Mouse (Mus musculus) hindbrain, embryonic 15.5 days (tissue): Measurements from ENCODE around the gene Tmem129. TPM values are rescaled to one million over a fixed set of nuclear protein-coding genes. Genes with fewer than 3 reads are reported as not detected.

Source experiments
- ATAC-seq: fragments of 200-750 bp; cut with Nextera tagmentation; 2 replicates; pipeline ENCODE4 v1.8.0; 2017; ENCODE audit warnings: low read depth, moderate number of reproducible peaks, moderate TSS enrichment; ENCODE audit not compliant: low FRiP score
- H3K27ac ChIP-seq: fragments of 300-500 bp; sonication (generic); replicated peaks from 2 replicates; pipeline ENCODE4 v1.5.1; 2015; ENCODE audit warnings: mild to moderate bottlenecking, inconsistent platforms
- H3K27me3 ChIP-seq: fragments of 300-500 bp; sonication (generic); 2 replicates; pipeline ENCODE4 v1.6.1; 2015; ENCODE audit warnings: control low read depth, inconsistent platforms
- H3K36me3 ChIP-seq: fragments of 300-500 bp; sonication (generic); 2 replicates; pipeline ENCODE4 v1.6.1; 2015; ENCODE audit warnings: control low read depth, inconsistent platforms
- H3K4me1 ChIP-seq: fragments of 300-500 bp; sonication (generic); replicated peaks from 2 replicates; pipeline ENCODE4 v1.6.1; 2015; ENCODE audit warnings: control low read depth, inconsistent platforms
- H3K4me2 ChIP-seq: fragments of 300-500 bp; sonication (generic); 2 replicates; pipeline ENCODE4 v1.6.1; 2015; ENCODE audit warnings: moderate library complexity, mild to moderate bottlenecking, inconsistent platforms
- H3K4me3 ChIP-seq: fragments of 300-500 bp; sonication (generic); 2 replicates; pipeline ENCODE4 v1.5.1; 2015; ENCODE audit warnings: mild to moderate bottlenecking, inconsistent platforms
- H3K9ac ChIP-seq: fragments of 300-500 bp; sonication (generic); 2 replicates; pipeline ENCODE4 v1.6.1; 2015; ENCODE audit warnings: inconsistent platforms
- H3K9me3 ChIP-seq: fragments of 300-500 bp; sonication (generic); 2 replicates; pipeline ENCODE4 v1.6.1; 2016; ENCODE audit warnings: control low read depth, inconsistent platforms
- WGBS: fragments of 180-500 bp; shearing (Covaris S2); methylation state at CpG from one replicate; pipeline ENCODE4 v1.1.7; 2015; 5-methylcytosine and 5-hydroxymethylcytosine counted together
- polyA plus RNA-seq: library from polyadenylated mRNA; unstranded; fragments of >200 nt; fragmentation: Nextera tagmentation; extraction: Ambion mirVana; gene quantifications from 2 replicates; pipeline ENCODE4 v1.2.1, GENCODE M21; 2015

The Tmem129 gene
- polyA plus RNA-seq, 1 experiment from 2014 or later, result 31.4 TPM

- H3K27ac ChIP-seq, result no peak overlapping the region
These were observed 2.9 kb downstream of the Tmem129 start for GRCm38 (mm10) chr5:33655251-33655840.

GRCm38 (mm10) chr5:33654424-33654823 is 3.8 kb downstream of the Tmem129 start:
- peaks cover 5% of the 10 kb centered on the region; the same call in 1 of the 2 replicates for H3K36me3 ChIP-seq
- H3K4me3 ChIP-seq, result no peak overlapping the region
- H3K4me1 ChIP-seq, result peaks cover 51% of the 10 kb centered on the region
- no peak for ATAC-seq
- WGBS, result 91% methylated on average over 13 of the region's 13 CpGs
- no peak overlapping the region for H3K4me2 ChIP-seq
- no peak overlapping the region for H3K27ac ChIP-seq
- no peaks in the 10 kb centered on the region for H3K9me3 ChIP-seq
- H3K9ac ChIP-seq, result no peak overlapping the region
- no peaks in the 10 kb centered on the region for H3K27me3 ChIP-seq

More at GRCm38 (mm10) chr5:33655251-33655840, 2.9 kb downstream of the Tmem129 start:
- Histone ChIP-seq H3K27me3 (no peaks in the 10 kb centered on the region), H3K4me2 (no peak overlapping the region), H3K4me1 (peaks cover 46% of the 10 kb centered on the region), H3K9me3 (no peaks in the 10 kb centered on the region), H3K4me3 (no peak overlapping the region), H3K36me3 (0 out of 2 replicates have a peak, but pooled peaks cover 5% of the 10 kb centered on the region), H3K9ac (no peak overlapping the region)
- no peak for ATAC-seq
- WGBS, result 98% methylated on average over 10 of the region's 10 CpGs

GRCm38 (mm10) chr5:33652783-33653173 is 5.4 kb downstream of the Tmem129 start:
- Histone ChIP-seq H3K9ac (peak overlapping the region; percentile 75; the same call in 1 of the 2 replicates), H3K27me3 (no peaks in the 10 kb centered on the region)
- 3% methylated on average over 9 of the region's 9 CpGs for WGBS

GRCm38 (mm10) chr5:33651921-33652782 is 6.1 kb downstream of the Tmem129 start, which contains the start of gene Slbp:
TSS of gene Slbp (minus strand) at chr5:33652574.
- under 1% methylated on average over 76 of the region's 82 CpGs for WGBS
- peak; percentile 97 for ATAC-seq
- H3K27ac ChIP-seq, result peak within 1 kb of the TSS; percentile 97
- peak within 1 kb of the TSS; percentile 75 for H3K9ac ChIP-seq
- no peaks in the 10 kb centered on the region for H3K27me3 ChIP-seq
- no peaks in the 10 kb centered on the region for H3K9me3 ChIP-seq
- H3K4me2 ChIP-seq, result peak within 1 kb of the TSS; percentile 72
- H3K4me1 ChIP-seq, result peaks cover 39% of the 10 kb centered on the region
- H3K4me3 ChIP-seq, result peak within 1 kb of the TSS; percentile 71
- H3K36me3 ChIP-seq, result peaks cover 17% of the 10 kb centered on the region

More at GRCm38 (mm10) chr5:33652783-33653173, 5.4 kb downstream of the Tmem129 start:
- H3K27ac ChIP-seq, result peak overlapping the region; percentile 97
- peak; percentile 35; the same call in 1 of the 2 replicates for ATAC-seq
- H3K4me2 ChIP-seq, result peak overlapping the region; percentile 72
- no peaks in the 10 kb centered on the region for H3K9me3 ChIP-seq
- H3K4me1 ChIP-seq, result peaks cover 42% of the 10 kb centered on the region
- peak overlapping the region; percentile 71 for H3K4me3 ChIP-seq
- peaks cover 10% of the 10 kb centered on the region for H3K36me3 ChIP-seq

GRCm38 (mm10) chr5:33651541-33651920 is 6.7 kb downstream of the Tmem129 start:
- H3K36me3 ChIP-seq, result peaks cover 22% of the 10 kb centered on the region

DNA sequence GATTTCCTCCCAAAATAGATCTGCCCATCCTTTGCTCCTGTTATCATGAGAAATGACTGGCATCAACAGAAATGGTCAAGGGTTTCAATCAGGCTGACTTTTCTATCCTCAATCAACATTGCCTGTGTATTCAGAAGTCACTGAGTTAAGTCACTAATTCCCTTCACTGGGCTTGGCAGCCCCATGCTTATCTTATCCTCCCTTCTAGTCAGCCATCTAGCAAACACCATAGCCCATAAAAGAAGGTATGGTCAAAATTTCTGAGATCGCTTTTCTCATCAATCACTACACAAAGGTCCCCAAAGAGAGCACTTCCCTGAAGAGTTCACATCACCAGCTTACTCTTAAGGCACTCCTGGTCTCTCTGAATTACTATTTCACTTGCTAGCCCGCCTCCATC is 7.2 kb downstream of the Tmem129 start:
- peaks cover 28% of the 10 kb centered on the region for H3K4me1 ChIP-seq
- ATAC-seq, result no peak
- H3K4me2 ChIP-seq, result peak overlapping the region; percentile 72
- H3K27me3 ChIP-seq, result no peaks in the 10 kb centered on the region
- H3K36me3 ChIP-seq, result peaks cover 25% of the 10 kb centered on the region
- peak overlapping the region; percentile 97 for H3K27ac ChIP-seq
- H3K9me3 ChIP-seq, result no peaks in the 10 kb centered on the region
- peak overlapping the region; percentile 71 for H3K4me3 ChIP-seq
- H3K9ac ChIP-seq, result peak overlapping the region; percentile 75
- 11% methylated on average over 2 of the region's 2 CpGs for WGBS

More at GRCm38 (mm10) chr5:33651541-33651920, 6.7 kb downstream of the Tmem129 start:
- Histone ChIP-seq H3K27me3 (no peaks in the 10 kb centered on the region), H3K9ac (peak overlapping the region; percentile 75), H3K4me3 (peak overlapping the region; percentile 71), H3K4me2 (peak overlapping the region; percentile 72), H3K4me1 (peaks cover 33% of the 10 kb centered on the region), H3K9me3 (no peaks in the 10 kb centered on the region), H3K27ac (peak overlapping the region; percentile 97)
- under 1% methylated on average over 11 of the region's 11 CpGs for WGBS
- ATAC-seq, result no peak

DNA sequence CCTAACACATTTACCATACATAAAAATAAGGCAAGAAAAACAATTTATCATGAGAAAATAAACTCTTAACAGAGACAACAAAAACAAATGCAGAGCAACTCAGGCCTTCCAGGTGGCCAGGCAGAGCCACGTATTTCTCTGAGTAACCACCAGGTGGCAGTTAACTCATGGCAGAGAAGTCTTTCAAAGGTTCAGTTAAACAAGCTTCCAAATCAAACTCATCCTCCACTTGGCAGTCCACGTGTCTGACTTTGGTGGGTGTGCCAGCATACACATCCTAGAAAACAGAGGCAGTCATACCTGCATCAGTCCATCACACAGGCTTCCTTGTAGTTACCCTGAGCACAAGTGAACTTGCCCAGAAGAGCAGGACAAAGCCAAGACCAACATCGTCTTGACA is 17.6 kb downstream of the Tmem129 start:
- no peak overlapping the region for H3K9ac ChIP-seq
- no peaks in the 10 kb centered on the region for H3K9me3 ChIP-seq
- H3K4me2 ChIP-seq, result no peak overlapping the region
- 39% methylated on average over 3 of the region's 3 CpGs for WGBS
- no peak for ATAC-seq
- H3K36me3 ChIP-seq, result peaks cover 50% of the 10 kb centered on the region
- H3K4me1 ChIP-seq, result no peaks in the 10 kb centered on the region
- no peaks in the 10 kb centered on the region for H3K27me3 ChIP-seq
- H3K27ac ChIP-seq, result no peak overlapping the region
- H3K4me3 ChIP-seq, result no peak overlapping the region

DNA sequence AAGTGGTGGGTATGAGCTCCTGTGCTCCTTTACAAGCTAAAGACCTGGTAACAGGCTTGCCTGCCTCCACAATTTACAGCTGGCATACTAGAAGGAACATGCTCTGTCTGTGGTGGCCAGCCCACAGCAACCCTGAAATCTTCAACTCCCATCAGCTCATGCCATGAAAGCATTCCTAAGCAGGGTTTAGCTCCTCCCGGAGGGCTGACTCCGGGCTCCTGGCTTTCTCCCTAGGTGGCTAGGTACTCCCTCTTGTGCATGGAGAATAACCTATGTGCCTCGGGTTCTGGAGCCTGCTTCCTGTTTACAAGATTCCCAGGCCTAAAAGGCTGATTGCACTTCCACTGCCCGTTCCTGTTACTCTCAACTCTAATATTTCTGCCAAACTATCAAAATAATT is 19.4 kb downstream of the Tmem129 start:
- no peaks in the 10 kb centered on the region for H3K4me1 ChIP-seq
- no peak for ATAC-seq
- H3K4me2 ChIP-seq, result no peak overlapping the region
- WGBS, result 71% methylated on average over 4 of the region's 4 CpGs
- H3K27ac ChIP-seq, result no peak overlapping the region
- H3K9me3 ChIP-seq, result no peaks in the 10 kb centered on the region
- no peak overlapping the region for H3K9ac ChIP-seq
- H3K27me3 ChIP-seq, result no peaks in the 10 kb centered on the region
- no peak overlapping the region for H3K4me3 ChIP-seq
- H3K36me3 ChIP-seq, result peaks cover 36% of the 10 kb centered on the region

DNA sequence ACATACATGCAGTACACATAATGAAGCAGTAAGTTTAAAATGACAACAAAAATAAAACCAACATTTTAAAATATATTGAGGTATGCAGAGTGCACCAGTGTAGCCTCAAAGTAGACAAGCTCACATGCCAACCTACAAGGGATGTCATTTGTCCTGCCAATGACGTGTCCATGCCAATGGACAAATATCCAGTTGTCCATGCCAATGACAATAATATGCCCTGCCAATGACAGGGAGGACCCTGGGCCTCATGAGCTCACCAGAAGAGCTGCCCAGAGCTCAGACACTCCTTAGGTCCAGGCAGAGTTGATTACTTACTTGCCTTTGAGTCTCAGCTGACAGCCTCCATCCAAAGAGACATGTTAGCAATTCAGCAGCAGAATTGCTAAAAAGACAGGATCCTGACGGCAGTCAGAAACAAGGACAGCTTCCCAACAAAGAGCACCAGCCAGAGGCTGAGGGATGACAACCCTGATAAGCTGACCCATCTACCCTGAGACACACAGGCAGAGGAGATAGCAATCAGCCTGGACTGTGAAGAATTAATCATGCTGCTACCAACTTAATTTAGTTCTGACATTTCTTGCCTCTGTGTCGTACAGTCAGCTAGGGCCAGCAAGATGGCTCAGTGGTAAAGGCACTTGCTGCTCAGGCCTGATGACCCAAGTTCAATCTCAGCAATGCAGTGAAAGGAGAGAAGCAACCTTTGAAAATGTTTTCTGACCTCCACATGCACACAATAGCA is 20.4 kb downstream of the Tmem129 start:
- H3K9ac ChIP-seq, result no peak overlapping the region
- H3K27me3 ChIP-seq, result no peaks in the 10 kb centered on the region
- H3K4me3 ChIP-seq, result no peak overlapping the region
- WGBS, result 89% methylated on average over 3 of the region's 3 CpGs
- ATAC-seq, result no peak
- no peak overlapping the region for H3K27ac ChIP-seq
- peaks cover 26% of the 10 kb centered on the region for H3K36me3 ChIP-seq
- no peak overlapping the region for H3K4me2 ChIP-seq
- no peaks in the 10 kb centered on the region for H3K9me3 ChIP-seq
- H3K4me1 ChIP-seq, result no peaks in the 10 kb centered on the region

DNA sequence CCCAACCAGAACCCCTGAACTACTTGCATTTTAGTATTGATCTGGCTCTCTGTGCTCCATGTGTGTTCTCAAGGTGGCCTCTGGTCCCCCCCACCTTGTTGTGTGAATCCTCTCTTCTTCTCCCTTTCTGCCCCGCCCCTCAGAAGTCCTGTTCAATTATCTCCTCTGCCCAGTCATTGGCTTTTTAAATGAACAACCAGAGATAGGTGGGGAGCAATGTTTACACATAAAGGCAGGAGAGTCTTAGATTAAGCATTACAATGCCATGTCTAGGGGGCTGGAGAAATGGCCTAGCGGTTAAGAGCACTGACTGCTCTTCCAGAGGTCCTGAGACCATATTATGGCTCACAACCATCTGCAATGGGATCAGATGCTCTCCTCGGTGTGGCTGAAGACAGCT is 22.9 kb downstream of the Tmem129 start:
- Histone ChIP-seq H3K4me2 (no peak overlapping the region), H3K27ac (no peak overlapping the region), H3K4me1 (peaks cover 9% of the 10 kb centered on the region), H3K9me3 (no peaks in the 10 kb centered on the region), H3K4me3 (no peak overlapping the region), H3K27me3 (no peaks in the 10 kb centered on the region), H3K36me3 (peaks cover 5% of the 10 kb centered on the region; the same call in 1 of the 2 replicates), H3K9ac (no peak overlapping the region)
- 95% methylated on average over 3 of the region's 3 CpGs for WGBS
- no peak for ATAC-seq

DNA sequence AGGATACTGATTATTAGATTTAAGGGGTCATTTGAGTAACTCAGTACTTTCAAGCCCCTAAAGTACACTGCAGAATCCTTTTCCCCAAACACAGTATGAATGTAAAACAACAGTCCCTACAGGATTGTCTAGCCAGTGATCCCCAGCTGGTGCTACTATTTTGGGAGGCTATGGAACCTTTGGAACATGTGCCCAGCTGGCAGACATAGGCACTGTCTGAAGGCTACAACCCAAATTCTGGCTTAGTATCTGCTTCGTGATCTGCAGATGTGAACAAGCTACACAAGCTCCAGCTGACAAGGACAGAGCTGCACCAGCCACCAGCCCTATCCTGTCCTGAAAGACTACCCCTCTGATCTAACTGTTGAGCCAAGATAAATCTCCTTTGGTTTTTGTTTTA is 25.7 kb downstream of the Tmem129 start:
- H3K4me2 ChIP-seq, result no peak overlapping the region
- H3K36me3 ChIP-seq, result no peaks in the 10 kb centered on the region
- no peaks in the 10 kb centered on the region for H3K9me3 ChIP-seq
- no peaks in the 10 kb centered on the region for H3K27me3 ChIP-seq
- H3K9ac ChIP-seq, result no peak overlapping the region
- WGBS, result 86% methylated on average over 1 of the region's 1 CpGs
- no peak for ATAC-seq
- H3K4me1 ChIP-seq, result peaks cover 24% of the 10 kb centered on the region
- no peak overlapping the region for H3K4me3 ChIP-seq
- no peak overlapping the region for H3K27ac ChIP-seq
